Comparison of ENCODE assay signal across 9 mouse cellular contexts in the genomic region with DNA sequence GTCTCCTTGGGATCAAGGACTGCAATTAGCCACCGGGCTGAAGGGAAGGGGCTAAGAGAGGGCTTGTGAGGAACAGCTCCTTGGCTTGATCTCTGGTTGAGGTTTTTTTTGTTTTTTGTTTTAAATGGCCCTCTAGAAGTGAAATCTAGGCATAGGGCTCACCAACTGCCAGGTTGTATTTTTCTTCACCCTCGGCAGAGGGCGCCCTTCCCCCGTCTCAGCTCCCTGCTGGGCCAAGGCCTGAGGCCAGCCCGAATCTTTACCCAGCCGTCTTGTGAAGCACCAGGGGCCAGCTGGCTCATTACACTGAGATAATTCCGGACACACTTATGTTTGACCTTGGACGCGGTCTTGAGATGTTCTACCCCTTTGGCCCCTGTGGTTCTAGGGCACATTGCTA. TPM values are rescaled to one million over a fixed set of nuclear protein-coding genes. Genes with fewer than 3 reads are reported as not detected.
DNase-seq lines count a peak whose midpoint lies in the region; ATAC-seq and TF ChIP-seq lines count a peak whose summit lies in the region.
"Had no signal": no experiment of that assay in that cellular context is flagged by ENCODE, and none has a peak within 500 bp of the region (broad histone marks: within the 10 kb centered on the region; RNA-seq: fewer than 3 reads in every experiment).

No protein-coding gene starts in this region.

- peak; percentile 56; the same call in 1 of the 2 replicates for ATAC-seq in forebrain, embryonic 11.5 days (replicated peaks; ENCODE audit: low FRiP score)
- peak; percentile 53 for ATAC-seq in heart, postnatal 0 days (ENCODE audit: insufficient read depth, low read depth)
- peak; percentile 44 for ATAC-seq in neural tube, embryonic 14.5 days (ENCODE audit: low read depth)

- H3K27ac ChIP-seq in brown adipose tissue, adult 24 weeks (replicated peaks; ENCODE audit: low read depth, low read length), result no peak overlapping the region
- H3K27ac ChIP-seq in forebrain, embryonic 11.5 days (ENCODE audit: low read depth, low read length), result no peak overlapping the region
- H3K27ac ChIP-seq in heart, postnatal 0 days (ENCODE audit: low read depth), result peak overlapping the region; percentile 92
- H3K27ac ChIP-seq in neural tube, embryonic 14.5 days (ENCODE audit: low read depth, low read length), result no peak overlapping the region
- H3K27ac ChIP-seq: macrophage had no signal

- no peak overlapping the region for H3K4me3 ChIP-seq in E14TG2a.4 (replicated peaks; ENCODE audit: low read length)
- H3K4me3 ChIP-seq in brown adipose tissue, adult 24 weeks (ENCODE audit: insufficient read depth, low read depth, low read length), result peak overlapping the region; percentile 27; the same call in 1 of the 2 replicates
- no peak overlapping the region for H3K4me3 ChIP-seq in forebrain, embryonic 11.5 days (ENCODE audit: low read depth, low read length)
- H3K4me3 ChIP-seq in heart, postnatal 0 days (ENCODE audit: low read depth, low read length), result peak overlapping the region; percentile 25; the same call in 1 of the 2 replicates
- no peak overlapping the region for H3K4me3 ChIP-seq in neural tube, embryonic 14.5 days (ENCODE audit: low read depth, low read length)

- 0 out of 2 replicates have a peak, but pooled peaks have one; percentile 29 for TF ChIP-seq EP300 in heart, postnatal 0 days (IDR thresholded peaks at IDR 0.05; ENCODE audit: low read depth)

- DNase-seq in forebrain, embryonic 11.5 days (ENCODE audit: low spot score), result peak; percentile 88
- peak; percentile 91 for DNase-seq in heart, postnatal 0 days (ENCODE audit: low spot score)
- peak; percentile 70 to 86 for DNase-seq in kidney, postnatal 25 days
- peak; percentile 85 to 86 for DNase-seq in lung, adult 18-20 months
- peak; percentile 78 for DNase-seq in testis, postnatal 14 days (ENCODE audit: low spot score)

- WGBS in forebrain, embryonic 11.5 days, result 11% methylated on average over 9 of the region's 9 CpGs
- WGBS in heart, postnatal 0 days, result 11% methylated on average over 9 of the region's 9 CpGs
- WGBS in neural tube, embryonic 14.5 days, result 8% methylated on average over 9 of the region's 9 CpGs

- H3K27me3 ChIP-seq in E14TG2a.4 (ENCODE audit: insufficient read depth, low read length), result peaks cover 18% of the 10 kb centered on the region
- H3K27me3 ChIP-seq in forebrain, embryonic 11.5 days (ENCODE audit: control insufficient read depth, insufficient read depth, low read length), result no peaks in the 10 kb centered on the region
- H3K27me3 ChIP-seq in heart, postnatal 0 days (ENCODE audit: control insufficient read depth, insufficient read depth, low read length), result no peaks in the 10 kb centered on the region
- H3K27me3 ChIP-seq in neural tube, embryonic 14.5 days (ENCODE audit: control insufficient read depth, insufficient read depth, low read length), result no peaks in the 10 kb centered on the region

- no peak overlapping the region for H3K9ac ChIP-seq in forebrain, embryonic 11.5 days (ENCODE audit: low read length)
- H3K9ac ChIP-seq in heart, postnatal 0 days (replicated peaks; ENCODE audit: low read depth, low read length), result no peak overlapping the region
- H3K9ac ChIP-seq in neural tube, embryonic 14.5 days (replicated peaks; ENCODE audit: low read depth, low read length), result no peak overlapping the region

- no peaks in the 10 kb centered on the region for H3K36me3 ChIP-seq in E14TG2a.4 (ENCODE audit: insufficient read depth, low read length)
- no peaks in the 10 kb centered on the region for H3K36me3 ChIP-seq in forebrain, embryonic 11.5 days (ENCODE audit: control insufficient read depth, insufficient read depth, low read length)
- H3K36me3 ChIP-seq in heart, postnatal 0 days (replicated peaks; ENCODE audit: control insufficient read depth, insufficient read depth, low read length), result no peaks in the 10 kb centered on the region
- no peaks in the 10 kb centered on the region for H3K36me3 ChIP-seq in neural tube, embryonic 14.5 days (ENCODE audit: control insufficient read depth, insufficient read depth, low read length)

- no peak overlapping the region; the same call in 1 of the 2 replicates for H3K4me2 ChIP-seq in forebrain, embryonic 11.5 days (ENCODE audit: low read depth, low read length, severe bottlenecking)
- peak overlapping the region; percentile 55 for H3K4me2 ChIP-seq in heart, postnatal 0 days (ENCODE audit: low read depth, low read length)
- peak overlapping the region; percentile 42; the same call in 1 of the 2 replicates for H3K4me2 ChIP-seq in neural tube, embryonic 14.5 days (ENCODE audit: low read depth, low read length)

- peaks cover 34% of the 10 kb centered on the region for H3K4me1 ChIP-seq in E14TG2a.4 (replicated peaks; ENCODE audit: low read depth, low read length)
- H3K4me1 ChIP-seq in brown adipose tissue, adult 24 weeks (ENCODE audit: control insufficient read depth, insufficient read depth, insufficient read length, low read length), result peaks cover 10% of the 10 kb centered on the region
- peaks cover 2% of the 10 kb centered on the region; the same call in 1 of the 2 replicates for H3K4me1 ChIP-seq in forebrain, embryonic 11.5 days (replicated peaks; ENCODE audit: control insufficient read depth, insufficient read depth, low read length)
- H3K4me1 ChIP-seq in heart, postnatal 0 days (ENCODE audit: control insufficient read depth, insufficient read depth), result peaks cover 5% of the 10 kb centered on the region
- no peaks in the 10 kb centered on the region for H3K4me1 ChIP-seq in neural tube, embryonic 14.5 days (ENCODE audit: control insufficient read depth, insufficient read depth, low read length)

- peak; percentile 74 for TF ChIP-seq CTCF in E14TG2a.4 (conservative IDR thresholded peaks at IDR 0.05; ENCODE audit: low read length)
- peak; percentile 82 for TF ChIP-seq CTCF in heart, postnatal 0 days (IDR thresholded peaks at IDR 0.05; ENCODE audit: low read depth)

- H3K9me3 ChIP-seq in E14TG2a.4 (ENCODE audit: low read length), result no peaks in the 10 kb centered on the region
- no peaks in the 10 kb centered on the region for H3K9me3 ChIP-seq in forebrain, embryonic 11.5 days (ENCODE audit: control insufficient read depth, low read length)
- H3K9me3 ChIP-seq in heart, postnatal 0 days (replicated peaks; ENCODE audit: control insufficient read depth, low read length), result no peaks in the 10 kb centered on the region
- no peaks in the 10 kb centered on the region for H3K9me3 ChIP-seq in neural tube, embryonic 14.5 days (ENCODE audit: control insufficient read depth, low read length)

RNA-seq across cellular contexts. Expression of gene Plxnc1, which starts 47.5 kb away (rescaled TPM):
- 0.50 and 1.1 TPM in 2 replicates for polyA plus RNA-seq in brown adipose tissue, adult 24 weeks (2012; ENCODE audit: insufficient read depth, insufficient read length, missing spikeins)
- 7.5 and 8.0 TPM in 2 replicates for polyA plus RNA-seq in forebrain, embryonic 11.5 days (2014; fragmentation: Nextera tagmentation; extraction: Ambion mirVana)
- total RNA-seq in heart, postnatal 0 days (2014; rRNA removed; ENCODE audit: low replicate concordance), result 4.5 and 9.4 TPM in 2 replicates
- polyA plus RNA-seq in heart, postnatal 0 days (2015; fragmentation: Nextera tagmentation; extraction: Ambion mirVana), result 1.4 and 1.5 TPM in 2 replicates
- 13.3 and 15.7 TPM in 2 replicates for polyA plus RNA-seq in neural tube, embryonic 14.5 days (2014; fragmentation: Nextera tagmentation; extraction: Ambion mirVana)

Comparison
In these comparisons a context has a peak if more than half of its experiments do, and no peak if none do; other contexts are left out.
1. H3K4me3 ChIP-seq: peak in brown adipose tissue, adult 24 weeks (single experiment) and heart, postnatal 0 days (single experiment); none in E14TG2a.4 (single experiment), forebrain, embryonic 11.5 days (single experiment) and neural tube, embryonic 14.5 days (single experiment).
2. Peak in every context shown above with its lines, with median percentiles within 50 percentile points of each other: ATAC-seq and DNase-seq.